Mouse (Mus musculus) thymus, adult 2 months (tissue): Measurements from ENCODE around the gene Gm37419. TPM values are rescaled to one million over a fixed set of nuclear protein-coding genes. Genes with fewer than 3 reads are reported as not detected.

Experiments
- DNase-seq: peaks from one replicate; pipeline ENCODE4 v3.0.0; 2021
- H3K27ac ChIP-seq: fragments of 200-500 bp; 2 replicates; pipeline ENCODE4 v1.5.1; 2012; ENCODE audit warnings: low read length, control low read depth; ENCODE audit not compliant: control insufficient read depth, insufficient read depth
- H3K27me3 ChIP-seq: fragments of 200-500 bp; 2 replicates; pipeline ENCODE4 v1.6.1; 2012; ENCODE audit warnings: mild to moderate bottlenecking, low read length, moderate library complexity, mixed read lengths; ENCODE audit not compliant: control insufficient read depth, insufficient read depth
- H3K36me3 ChIP-seq: fragments of 200-500 bp; 2 replicates; pipeline ENCODE4 v1.6.1; 2012; ENCODE audit warnings: mild to moderate bottlenecking, low read length, moderate library complexity; ENCODE audit not compliant: control insufficient read depth, insufficient read depth
- H3K4me1 ChIP-seq: fragments of 200-500 bp; replicated peaks from 2 replicates; pipeline ENCODE4 v1.6.1; 2012; ENCODE audit warnings: low read length; ENCODE audit not compliant: control insufficient read depth, insufficient read depth
- H3K4me3 ChIP-seq: fragments of 200-500 bp; 2 replicates; pipeline ENCODE4 v1.5.1; 2012; ENCODE audit warnings: mild to moderate bottlenecking, low read length, control low read depth, moderate library complexity; ENCODE audit not compliant: control insufficient read depth, insufficient read depth
- CTCF ChIP-seq: fragments of 200-500 bp; IDR thresholded peaks from 2 replicates; pipeline ENCODE4 v1.5.1; 2012; ENCODE audit warnings: mild to moderate bottlenecking, control low read depth, low read length, moderate library complexity, borderline replicate concordance; ENCODE audit not compliant: control insufficient read depth, poor library complexity, insufficient read depth; ENCODE audit errors: extremely low read depth
- POLR2A ChIP-seq: fragments of 200-500 bp; IDR thresholded peaks from 2 replicates; pipeline ENCODE4 v1.6.1; 2012; ENCODE audit warnings: mild to moderate bottlenecking, low read length, control low read depth, moderate library complexity; ENCODE audit not compliant: control insufficient read depth, poor library complexity, insufficient read depth; ENCODE audit errors: extremely low read depth
- WGBS: fragments of 180-500 bp; shearing (Covaris S2); methylation state at CpG from one replicate; pipeline ENCODE4 v1.1.7; 2018; 5-methylcytosine and 5-hydroxymethylcytosine counted together
- polyA plus RNA-seq: library from polyadenylated mRNA; depleted of rRNA; stranded (reverse); fragments of >200 nt; gene quantifications from 2 replicates; pipeline ENCODE4 v1.2.3, GENCODE M21; 2012; rRNA removed

Gm37419 gene
- polyA plus RNA-seq, 1 experiment, result not detected

DNA sequence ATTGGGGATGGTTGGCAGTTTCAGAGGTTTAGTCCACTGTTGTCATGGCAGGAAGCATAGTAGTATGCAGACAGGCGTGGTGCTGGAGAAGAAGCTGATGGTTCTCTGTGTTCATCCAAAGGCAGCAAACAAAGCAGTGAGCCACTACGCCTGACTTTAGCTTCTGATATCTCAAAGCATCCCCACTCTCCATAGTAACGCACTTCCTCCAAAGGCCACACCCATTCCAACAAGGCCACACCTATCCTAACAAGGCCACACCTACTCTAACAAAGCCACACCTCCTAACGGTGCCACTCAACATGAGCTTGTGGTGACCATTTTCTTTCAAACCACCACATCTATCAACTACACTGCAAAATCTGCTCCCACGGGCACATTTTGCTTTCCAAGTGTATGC lies 45.0 kb downstream of the Gm37419 start:
- H3K4me1 ChIP-seq, result peaks cover 4% of the 10 kb centered on the region
- no peak for DNase-seq
- no peaks in the 10 kb centered on the region for H3K27me3 ChIP-seq
- WGBS, result 84% methylated on average over 5 of the region's 5 CpGs
- no peak overlapping the region for H3K4me3 ChIP-seq
- no peak overlapping the region for H3K27ac ChIP-seq
- TF ChIP-seq CTCF (no peak), POLR2A (no peak)
- no peaks in the 10 kb centered on the region for H3K36me3 ChIP-seq

DNA sequence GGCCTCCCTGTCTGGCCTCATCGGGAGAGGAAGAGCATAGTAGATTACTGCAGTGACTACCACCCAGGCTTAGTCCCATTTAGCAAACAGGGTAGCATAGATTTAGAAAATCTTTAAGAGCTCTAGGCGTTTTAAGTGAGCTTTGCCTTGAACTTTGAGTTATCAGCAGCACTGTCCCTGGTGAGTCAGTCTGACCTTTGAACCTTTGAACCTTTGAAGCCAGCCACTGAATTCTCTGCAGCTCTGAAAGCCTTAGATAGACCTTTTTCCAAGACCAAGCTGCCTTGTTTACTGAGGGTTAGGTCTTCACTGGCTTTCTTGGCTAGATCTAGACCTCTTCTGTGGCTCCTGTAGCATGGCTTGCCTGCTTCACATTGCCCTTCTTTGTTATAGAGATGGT lies 46.2 kb downstream of the Gm37419 start:
- Histone ChIP-seq H3K36me3 (no peaks in the 10 kb centered on the region), H3K4me3 (no peak overlapping the region), H3K4me1 (peaks cover 2% of the 10 kb centered on the region; the same call in 1 of the 2 replicates), H3K27ac (no peak overlapping the region), H3K27me3 (no peaks in the 10 kb centered on the region)
- 91% methylated on average over 2 of the region's 2 CpGs for WGBS
- TF ChIP-seq CTCF, result no peak
- no peak for TF ChIP-seq POLR2A
- no peak for DNase-seq

GRCm38 (mm10) chr16:24035767-24036166 lies 47.5 kb downstream of the Gm37419 start:
- Histone ChIP-seq H3K36me3 (no peaks in the 10 kb centered on the region), H3K4me1 (no peaks in the 10 kb centered on the region), H3K4me3 (no peak overlapping the region), H3K27ac (no peak overlapping the region), H3K27me3 (no peaks in the 10 kb centered on the region)
- no peak for TF ChIP-seq CTCF
- no peak for TF ChIP-seq POLR2A
- DNase-seq, result no peak

DNA sequence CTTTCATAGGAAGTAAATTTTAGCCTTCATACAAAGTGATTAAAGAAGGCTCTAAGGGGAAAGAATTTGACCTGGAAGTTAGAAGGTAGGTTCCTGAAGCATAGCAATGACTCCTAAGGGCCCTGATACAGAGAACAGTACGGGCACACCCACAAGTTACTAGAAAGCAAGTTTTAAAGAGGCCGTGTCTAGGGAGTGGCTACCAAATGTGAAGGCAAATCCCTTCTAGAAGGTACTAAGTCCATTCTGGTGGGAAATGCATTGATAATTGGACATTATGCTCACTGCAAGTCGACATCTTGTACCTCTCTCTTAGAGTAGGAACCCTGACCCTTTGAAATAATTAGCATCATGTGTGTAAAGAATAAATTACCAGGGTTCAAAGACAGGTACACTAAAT lies 48.1 kb downstream of the Gm37419 start:
- Histone ChIP-seq H3K4me1 (no peaks in the 10 kb centered on the region), H3K27ac (no peak overlapping the region), H3K36me3 (no peaks in the 10 kb centered on the region), H3K4me3 (no peak overlapping the region), H3K27me3 (no peaks in the 10 kb centered on the region)
- TF ChIP-seq CTCF, result no peak
- WGBS, result 95% methylated on average over 3 of the region's 3 CpGs
- no peak for DNase-seq

Other genes starting within 250 kb of the Gm37419 start
- gene Sst, start 97.5 kb upstream of the Gm37419 start, polyA plus RNA-seq, result 3.0 and 3.4 TPM in 2 replicates
- gene Rtp2, start 56.1 kb upstream of the Gm37419 start, polyA plus RNA-seq, result not detected in 2 replicates
- 103 and 116 TPM in 2 replicates for gene Bcl6, start 370 bp downstream of the Gm37419 start, polyA plus RNA-seq